Mouse (Mus musculus): ENCODE data around the gene Cdkal1. TPM values are rescaled to one million over a fixed set of nuclear protein-coding genes. Genes with fewer than 3 reads are reported as not detected.

Gene Cdkal1
- total RNA-seq, 2 experiments from 2014 or later = 12.4 to 46.7 TPM

DNA sequence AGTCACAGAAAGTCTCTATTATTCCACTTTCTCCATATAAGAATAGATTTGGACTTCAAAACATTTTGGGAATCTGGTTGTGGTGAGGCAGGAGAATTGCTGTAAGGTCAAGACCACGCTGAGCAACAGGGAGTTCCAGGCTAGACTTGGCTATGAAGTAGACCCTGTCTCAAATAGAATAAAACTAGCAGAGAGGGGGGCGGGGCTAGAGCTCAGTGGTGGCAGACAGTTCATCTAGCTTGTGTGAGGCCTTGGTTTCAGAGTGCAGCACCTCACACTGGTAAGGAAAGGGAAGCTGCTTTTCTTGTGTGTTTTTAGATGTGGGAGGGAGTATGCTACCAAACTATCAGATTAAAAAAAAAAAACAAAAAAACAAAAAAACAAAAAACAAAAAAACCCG is 694.0 kb downstream of the Cdkal1 start:
- ATAC-seq (ENCODE audit: poor library complexity, severe bottlenecking) = no peak

- no peak for ATAC-seq (ENCODE audit: poor library complexity, severe bottlenecking)
These were observed 698.8 kb downstream of the Cdkal1 start for GRCm38 (mm10) chr13:29156703-29157102.

DNA sequence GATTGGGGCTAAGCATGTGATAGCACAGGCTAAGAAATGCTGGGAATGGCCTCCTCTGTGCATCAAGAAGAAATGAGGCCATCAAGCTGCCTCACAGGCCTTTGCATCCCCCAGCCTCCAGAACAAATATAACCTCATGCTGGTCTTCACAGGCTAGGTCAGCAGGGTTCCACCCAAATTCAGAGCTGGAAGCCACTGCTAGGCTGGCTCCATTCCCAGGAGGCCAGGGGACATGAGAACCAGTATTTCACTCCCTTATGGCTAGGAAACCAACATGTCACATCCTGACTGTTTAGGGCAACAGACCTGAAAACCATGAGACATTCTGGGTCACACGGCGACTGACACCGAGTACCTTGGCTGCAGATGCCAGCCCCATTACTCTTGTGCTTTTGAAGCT is 700.2 kb downstream of the Cdkal1 start:
- no peak for ATAC-seq (ENCODE audit: poor library complexity, severe bottlenecking)

GRCm38 (mm10) chr13:29150120-29150519 is 705.4 kb downstream of the Cdkal1 start:
- ATAC-seq (ENCODE audit: poor library complexity, severe bottlenecking) = no peak

DNA sequence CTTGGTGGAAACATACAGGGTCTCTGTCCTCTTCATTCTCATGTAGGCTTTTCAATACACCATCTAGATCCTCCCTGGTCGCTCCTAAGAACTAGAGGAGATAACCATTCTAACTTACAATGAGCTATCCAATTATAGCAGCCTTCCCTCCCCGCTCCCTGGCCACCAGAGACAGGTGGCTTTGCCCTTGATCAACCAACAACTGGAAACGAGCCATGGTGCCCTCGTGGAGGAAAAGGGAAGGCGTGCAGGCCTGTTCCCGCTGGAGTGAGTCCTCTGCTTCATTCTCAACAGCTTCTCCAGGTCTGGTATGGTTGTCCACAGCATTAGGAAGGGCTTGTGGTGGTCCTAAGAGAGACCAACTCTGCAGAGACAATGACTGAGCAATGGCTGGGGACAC is 706.1 kb downstream of the Cdkal1 start:
- ATAC-seq (ENCODE audit: poor library complexity, severe bottlenecking) = no peak

DNA sequence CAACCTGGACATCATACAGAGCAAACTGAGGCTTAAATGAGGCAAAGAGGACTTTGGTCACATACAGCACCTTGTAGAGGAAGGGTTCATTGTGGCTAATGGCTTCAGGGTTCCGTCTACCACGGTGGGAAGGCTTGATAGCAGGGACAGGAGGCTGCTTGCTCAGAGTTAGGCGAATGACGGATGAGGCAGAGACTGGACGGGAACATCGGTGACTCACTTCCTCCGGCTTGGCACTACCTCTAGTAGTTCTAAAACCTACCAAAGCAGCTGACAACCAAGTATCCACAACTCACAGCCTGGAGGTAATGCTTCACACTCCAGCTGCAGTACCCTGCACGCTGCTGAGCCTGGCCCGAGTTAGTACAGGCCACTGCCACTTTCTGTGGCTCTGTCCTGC is 706.9 kb downstream of the Cdkal1 start:
- ATAC-seq (ENCODE audit: poor library complexity, severe bottlenecking) = no peak

Other genes with a start within 250 kb of the Cdkal1 start
- 7.3 and 7.5 TPM in 2 replicates for gene E2f3, start 130.4 kb upstream of the Cdkal1 start, total RNA-seq (2015)
- gene E2f3, start 130.4 kb upstream of the Cdkal1 start, total RNA-seq (2017) = 5.4 TPM in 2 replicates